Mouse (Mus musculus): ENCODE results near the gene Smurf1.

GRCm38 (mm10) chr5:144923351-144923750, 42.3 kb downstream of the Smurf1 start:
- TF ChIP-seq CHD2 (IDR thresholded peaks at IDR 0.05; ENCODE audit: low read depth, low read length) = no peak
- no peak for TF ChIP-seq ZNF384 (IDR thresholded peaks at IDR 0.05; ENCODE audit: low read depth, low read length)
- TF ChIP-seq HCFC1 (IDR thresholded peaks at IDR 0.05; ENCODE audit: borderline replicate concordance, insufficient read depth, low read length) = no peak

Data from ES-E14 (cell line).